Mouse (Mus musculus) heart, embryonic 15.5 days (tissue): ENCODE data around the gene Plekhg6. TPM values are rescaled to one million over a fixed set of nuclear protein-coding genes. Genes with fewer than 3 reads are reported as not detected.

ENCODE experiments used
- ATAC-seq: fragments of 200-750 bp; cut with Nextera tagmentation; replicated peaks from 2 replicates; pipeline ENCODE4 v1.8.0; 2017; ENCODE audit warnings: low read depth, moderate TSS enrichment; ENCODE audit not compliant: insufficient number of reproducible peaks, insufficient read depth, low FRiP score
- H3K27ac ChIP-seq: fragments of 300-500 bp; sonication (generic); 2 replicates; pipeline ENCODE4 v1.5.1; 2015; ENCODE audit warnings: mild to moderate bottlenecking, inconsistent platforms
- H3K27me3 ChIP-seq: fragments of 300-500 bp; sonication (generic); 2 replicates; pipeline ENCODE4 v1.6.1; 2015; ENCODE audit warnings: inconsistent platforms
- H3K36me3 ChIP-seq: fragments of 300-500 bp; sonication (generic); 2 replicates; pipeline ENCODE4 v1.6.1; 2015; ENCODE audit warnings: mild to moderate bottlenecking, inconsistent platforms
- H3K4me1 ChIP-seq: fragments of 300-500 bp; sonication (generic); replicated peaks from 2 replicates; pipeline ENCODE4 v1.6.1; 2015; ENCODE audit warnings: inconsistent platforms
- H3K4me2 ChIP-seq: fragments of 300-500 bp; sonication (generic); 2 replicates; pipeline ENCODE4 v1.6.1; 2015; ENCODE audit warnings: inconsistent platforms, mild to moderate bottlenecking, moderate library complexity
- H3K4me3 ChIP-seq: fragments of 300-500 bp; sonication (generic); 2 replicates; pipeline ENCODE4 v1.5.1; 2015; ENCODE audit warnings: mild to moderate bottlenecking, inconsistent platforms
- H3K9ac ChIP-seq: fragments of 300-500 bp; sonication (generic); 2 replicates; pipeline ENCODE4 v1.6.1; 2015; ENCODE audit warnings: mild to moderate bottlenecking, inconsistent platforms
- H3K9me3 ChIP-seq: fragments of 300-500 bp; sonication (generic); replicated peaks from 2 replicates; pipeline ENCODE4 v1.6.1; 2016; ENCODE audit warnings: inconsistent platforms
- WGBS: fragments of 180-500 bp; shearing (Covaris S2); methylation state at CpG from one replicate; pipeline ENCODE4 v1.1.7; 2015; ENCODE audit warnings: mixed read lengths; 5-methylcytosine and 5-hydroxymethylcytosine counted together
- polyA plus RNA-seq: library from polyadenylated mRNA; unstranded; fragments of >200 nt; fragmentation: Nextera tagmentation; extraction: Ambion mirVana; gene quantifications from 2 replicates; pipeline ENCODE4 v1.2.1, GENCODE M21; 2015

The Plekhg6 gene
- polyA plus RNA-seq, 1 experiment from 2014 or later, result 0.05 TPM

DNA sequence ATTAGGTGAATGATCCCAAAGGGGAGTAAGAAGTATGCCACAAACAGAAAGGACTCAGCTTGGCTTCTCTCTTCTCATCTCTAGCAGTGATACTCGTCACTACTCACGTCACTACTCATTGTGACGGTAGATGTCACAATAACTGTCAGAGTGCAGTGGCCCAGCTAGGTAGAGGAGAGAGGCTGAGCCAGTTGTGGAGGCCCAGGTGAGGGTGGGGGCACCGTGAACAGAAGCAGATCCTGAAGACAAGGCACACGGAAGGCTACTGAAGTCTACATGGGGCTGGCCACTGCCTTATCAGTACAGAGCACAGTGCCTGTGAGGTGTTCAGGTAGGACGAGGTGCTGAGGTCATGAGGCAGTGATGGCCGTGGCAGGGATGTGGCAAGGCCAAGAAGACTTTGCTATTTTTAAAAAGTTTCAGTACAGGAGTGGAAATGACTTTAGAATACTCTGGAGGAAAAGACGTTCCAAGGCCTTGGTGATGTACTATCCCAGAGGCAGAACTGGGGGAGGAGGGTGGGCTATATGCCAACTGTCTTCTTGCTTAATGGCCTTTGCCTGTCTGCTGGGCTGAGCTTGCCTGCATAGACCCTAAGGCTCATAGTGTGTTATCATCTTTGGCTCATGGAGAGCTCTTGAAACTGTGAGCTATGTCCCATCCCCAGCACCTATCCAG is 29.1 kb downstream of the Plekhg6 start:
- Histone ChIP-seq H3K9ac (0 out of 2 replicates have a peak overlapping the region, but pooled peaks have one; percentile 66), H3K9me3 (no peaks in the 10 kb centered on the region), H3K27me3 (no peaks in the 10 kb centered on the region), H3K4me2 (peak overlapping the region; percentile 94), H3K4me1 (peaks cover 72% of the 10 kb centered on the region), H3K27ac (peak overlapping the region; percentile 74; the same call in 1 of the 2 replicates), H3K4me3 (peak overlapping the region; percentile 62), H3K36me3 (no peaks in the 10 kb centered on the region)
- ATAC-seq, result no peak
- WGBS, result 50% methylated on average over 8 of the region's 8 CpGs

- Histone ChIP-seq H3K4me3 (peak overlapping the region; percentile 62), H3K9ac (peak overlapping the region; percentile 66; the same call in 1 of the 2 replicates), H3K4me1 (peaks cover 67% of the 10 kb centered on the region), H3K27me3 (no peaks in the 10 kb centered on the region), H3K4me2 (peak overlapping the region; percentile 94), H3K27ac (peak overlapping the region; percentile 74), H3K36me3 (no peaks in the 10 kb centered on the region), H3K9me3 (no peaks in the 10 kb centered on the region)
- WGBS, result 74% methylated on average over 2 of the region's 2 CpGs
- no peak for ATAC-seq
These were observed 29.6 kb downstream of the Plekhg6 start for GRCm38 (mm10) chr6:125350995-125351324.

DNA sequence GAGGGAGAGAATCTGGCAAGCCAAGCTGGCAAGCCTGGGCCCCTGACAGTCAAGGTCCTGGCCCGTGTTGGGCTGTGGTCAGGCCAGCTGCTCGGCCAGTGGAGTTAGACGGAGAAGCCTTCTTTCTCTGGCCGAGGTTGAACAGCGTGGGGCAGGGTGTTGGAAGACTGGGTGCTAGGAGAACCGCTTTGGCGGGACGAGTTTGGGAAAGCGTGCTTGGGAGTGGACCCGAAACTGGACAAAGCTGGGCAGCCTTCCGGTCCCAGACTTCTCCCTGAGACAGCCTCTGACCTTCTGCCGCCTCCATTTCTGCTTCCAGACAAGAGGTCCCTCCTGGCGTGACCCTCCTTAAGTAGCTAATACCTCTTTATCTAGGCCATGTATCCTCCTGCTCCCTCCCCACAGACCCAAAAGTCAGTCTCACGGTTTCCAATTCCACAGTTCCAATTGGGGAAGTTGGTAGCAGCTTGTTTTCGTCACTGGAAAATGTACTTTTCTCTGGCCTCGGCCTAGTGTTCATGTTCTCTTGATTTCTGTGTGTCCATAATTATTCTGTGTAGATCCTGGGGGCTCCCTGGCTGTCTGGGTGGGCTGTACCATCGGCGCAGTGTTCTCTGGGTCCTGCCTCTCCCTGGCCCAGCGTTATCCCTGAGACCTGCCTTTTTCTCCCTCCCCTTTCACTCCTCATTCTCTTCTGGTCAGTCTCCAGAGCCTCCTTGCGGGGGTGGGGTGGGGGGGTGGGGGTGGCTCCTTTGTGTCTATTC is 30.2 kb downstream of the Plekhg6 start:
- H3K4me1 ChIP-seq, result peaks cover 61% of the 10 kb centered on the region
- H3K4me2 ChIP-seq, result peak overlapping the region; percentile 94
- WGBS, result 18% methylated on average over 20 of the region's 20 CpGs
- H3K9me3 ChIP-seq, result no peaks in the 10 kb centered on the region
- H3K36me3 ChIP-seq, result no peaks in the 10 kb centered on the region
- H3K27ac ChIP-seq, result peak overlapping the region; percentile 74
- H3K27me3 ChIP-seq, result no peaks in the 10 kb centered on the region
- ATAC-seq, result 0 out of 2 replicates have a peak, but pooled peaks have one; percentile 0
- peak overlapping the region; percentile 62 for H3K4me3 ChIP-seq
- peak overlapping the region; percentile 66 for H3K9ac ChIP-seq

GRCm38 (mm10) chr6:125349575-125350230 is 30.9 kb downstream of the Plekhg6 start:
- H3K9ac ChIP-seq, result peak overlapping the region; percentile 66
- H3K36me3 ChIP-seq, result no peaks in the 10 kb centered on the region
- WGBS, result under 1% methylated on average over 27 of the region's 27 CpGs
- H3K4me2 ChIP-seq, result peak overlapping the region; percentile 94
- no peaks in the 10 kb centered on the region for H3K27me3 ChIP-seq
- peak overlapping the region; percentile 62 for H3K4me3 ChIP-seq
- H3K4me1 ChIP-seq, result peaks cover 54% of the 10 kb centered on the region
- no peaks in the 10 kb centered on the region for H3K9me3 ChIP-seq
- ATAC-seq, result peak; percentile 77
- peak overlapping the region; percentile 74 for H3K27ac ChIP-seq

DNA sequence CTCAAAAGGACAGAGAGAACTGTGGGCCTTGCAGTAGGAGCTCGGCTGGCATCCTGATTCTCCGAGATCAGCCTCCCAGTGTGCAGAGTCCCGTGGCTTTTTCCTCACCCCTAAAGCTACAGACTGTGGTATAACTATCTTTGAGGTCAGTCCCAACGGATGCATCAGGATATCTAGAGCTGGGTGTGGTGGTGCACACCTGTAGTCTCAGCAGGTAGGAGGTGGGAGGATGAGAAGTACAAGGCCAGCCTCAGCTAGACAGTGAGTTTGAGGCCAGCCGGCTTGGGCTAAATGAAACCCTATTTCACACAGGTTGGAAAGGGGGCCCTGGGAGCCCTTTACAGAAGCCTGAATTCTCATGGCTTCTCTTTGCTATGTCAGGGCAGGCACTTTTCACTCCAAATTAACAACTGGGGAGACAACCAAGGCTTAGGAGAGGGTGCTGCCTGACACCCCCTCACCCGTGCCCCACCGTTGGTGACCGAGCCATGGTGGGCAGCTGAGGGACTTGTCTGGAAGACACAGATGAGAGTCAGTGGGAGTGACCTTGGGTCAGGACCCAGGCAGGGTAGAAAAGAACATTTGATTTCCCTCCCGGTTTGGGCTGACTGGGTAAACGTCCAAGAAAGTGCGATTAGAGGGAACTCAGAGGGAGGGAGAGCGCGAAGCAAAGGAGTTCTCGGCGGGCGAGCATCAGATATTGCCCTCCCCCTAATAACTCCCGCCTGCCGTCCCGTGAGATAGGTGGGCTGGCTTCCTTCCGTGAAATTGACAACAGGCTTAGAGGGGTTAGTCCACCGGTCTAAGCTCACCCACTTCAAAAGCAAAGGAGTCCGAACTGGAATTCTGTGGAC is 31.6 kb downstream of the Plekhg6 start, which contains the start of gene Tnfrsf1a:
TSS of gene Tnfrsf1a (plus strand) at position 642 of the 854 bp plus-strand sequence.
- 10% methylated on average over 22 of the region's 22 CpGs for WGBS
- peak; percentile 11; the same call in 1 of the 2 replicates for ATAC-seq

DNA sequence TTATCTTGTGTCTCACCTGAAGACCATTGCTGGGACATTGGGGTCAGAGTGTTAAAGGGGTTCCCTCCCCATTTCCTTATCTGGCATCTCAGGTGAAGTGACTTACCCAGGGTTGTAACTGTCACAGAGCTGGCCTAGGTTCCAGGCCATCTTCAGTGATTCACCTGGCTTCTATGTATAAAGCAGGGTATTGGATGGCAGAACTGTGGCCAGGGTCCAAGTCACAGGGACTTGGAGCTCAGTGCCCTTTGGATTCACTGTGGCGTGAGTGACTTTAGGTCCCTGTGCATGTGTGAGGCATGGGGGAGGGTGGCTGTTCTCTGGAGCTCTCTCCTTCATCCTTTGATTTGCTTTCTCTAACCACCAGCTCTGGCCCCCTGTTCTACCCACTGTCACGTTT is 34.6 kb downstream of the Plekhg6 start:
- no peak overlapping the region for H3K4me3 ChIP-seq
- 56% methylated on average over 2 of the region's 2 CpGs for WGBS

More for the DNA sequence above, 31.6 kb downstream of the Plekhg6 start, which contains the start of gene Tnfrsf1a:
- Histone ChIP-seq H3K4me1 (peaks cover 47% of the 10 kb centered on the region), H3K36me3 (no peaks in the 10 kb centered on the region), H3K27ac (peak within 1 kb of the TSS; percentile 74), H3K9me3 (no peaks in the 10 kb centered on the region), H3K4me3 (peak within 1 kb of the TSS; percentile 62), H3K4me2 (peak within 1 kb of the TSS; percentile 94), H3K9ac (peak within 1 kb of the TSS; percentile 66), H3K27me3 (no peaks in the 10 kb centered on the region)

DNA sequence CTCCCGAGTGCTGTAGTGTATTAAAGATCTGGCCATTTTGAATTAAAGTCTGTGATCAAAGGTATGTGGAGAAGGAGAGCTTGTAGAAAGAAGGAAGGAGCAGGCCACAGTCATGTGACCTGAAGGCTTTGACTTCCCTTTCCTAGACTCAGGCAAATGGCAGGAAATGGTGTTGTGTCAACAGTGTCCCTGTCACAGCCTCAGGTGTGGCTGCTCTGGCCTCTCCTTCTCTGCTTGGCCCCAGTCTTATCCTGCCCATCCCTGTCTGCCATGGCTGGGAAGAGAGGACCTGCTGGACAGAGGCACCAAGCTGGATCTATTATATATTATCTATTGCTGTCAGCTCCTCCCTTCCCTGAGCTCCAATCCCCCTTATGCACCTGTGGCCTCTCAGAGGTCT is 35.0 kb downstream of the Plekhg6 start:
- Histone ChIP-seq H3K4me1 (peaks cover 22% of the 10 kb centered on the region), H3K36me3 (no peaks in the 10 kb centered on the region), H3K4me3 (no peak overlapping the region), H3K9ac (no peak overlapping the region), H3K27me3 (no peaks in the 10 kb centered on the region), H3K9me3 (no peaks in the 10 kb centered on the region), H3K27ac (no peak overlapping the region), H3K4me2 (no peak overlapping the region)
- no peak for ATAC-seq
- 51% methylated on average over 1 of the region's 1 CpGs for WGBS

More for the DNA sequence above, 34.6 kb downstream of the Plekhg6 start:
- Histone ChIP-seq H3K9ac (no peak overlapping the region), H3K4me2 (no peak overlapping the region), H3K27ac (no peak overlapping the region), H3K4me1 (peaks cover 24% of the 10 kb centered on the region), H3K27me3 (no peaks in the 10 kb centered on the region), H3K9me3 (no peaks in the 10 kb centered on the region), H3K36me3 (no peaks in the 10 kb centered on the region)
- ATAC-seq, result no peak

- no peaks in the 10 kb centered on the region for H3K36me3 ChIP-seq
- no peak for ATAC-seq
- no peak overlapping the region for H3K9ac ChIP-seq
- H3K9me3 ChIP-seq, result no peaks in the 10 kb centered on the region
- H3K27me3 ChIP-seq, result no peaks in the 10 kb centered on the region
- H3K4me1 ChIP-seq, result peaks cover 18% of the 10 kb centered on the region
- H3K27ac ChIP-seq, result no peak overlapping the region
- H3K4me2 ChIP-seq, result no peak overlapping the region
- 64% methylated on average over 4 of the region's 4 CpGs for WGBS
- no peak overlapping the region for H3K4me3 ChIP-seq
These were observed 35.7 kb downstream of the Plekhg6 start for GRCm38 (mm10) chr6:125344866-125345265.

DNA sequence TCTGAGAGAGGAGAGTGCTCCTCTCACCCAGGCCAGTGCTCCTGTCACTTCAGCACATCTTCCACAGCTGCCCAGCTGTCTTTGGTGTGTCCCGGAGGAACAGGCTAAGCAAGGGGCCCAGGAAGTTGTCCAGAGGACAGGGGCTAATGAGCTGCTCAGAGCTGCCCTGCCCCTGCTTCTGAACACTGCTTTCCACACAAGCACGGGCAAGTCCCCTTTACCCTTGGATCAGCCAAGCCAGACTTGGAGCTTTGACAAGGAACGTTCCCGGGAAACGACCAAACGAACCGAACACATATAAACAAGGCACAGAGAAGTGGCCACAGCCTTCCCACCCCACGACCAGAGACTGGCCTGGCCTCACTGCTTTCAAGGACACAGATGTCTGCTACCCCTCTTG is 36.5 kb downstream of the Plekhg6 start:
- H3K4me2 ChIP-seq, result no peak overlapping the region
- no peaks in the 10 kb centered on the region for H3K9me3 ChIP-seq
- no peak for ATAC-seq
- no peak overlapping the region for H3K9ac ChIP-seq
- WGBS, result 23% methylated on average over 8 of the region's 8 CpGs
- H3K4me3 ChIP-seq, result no peak overlapping the region
- H3K4me1 ChIP-seq, result peaks cover 16% of the 10 kb centered on the region
- H3K27me3 ChIP-seq, result no peaks in the 10 kb centered on the region
- no peak overlapping the region for H3K27ac ChIP-seq
- no peaks in the 10 kb centered on the region for H3K36me3 ChIP-seq

- H3K27me3 ChIP-seq, result no peaks in the 10 kb centered on the region
- no peak for ATAC-seq
- H3K4me2 ChIP-seq, result no peak overlapping the region
- no peaks in the 10 kb centered on the region for H3K36me3 ChIP-seq
- no peaks in the 10 kb centered on the region for H3K9me3 ChIP-seq
- H3K4me1 ChIP-seq, result peaks cover 5% of the 10 kb centered on the region
- H3K27ac ChIP-seq, result no peak overlapping the region
- H3K9ac ChIP-seq, result no peak overlapping the region
- 68% methylated on average over 3 of the region's 3 CpGs for WGBS
- H3K4me3 ChIP-seq, result no peak overlapping the region
These were observed 38.4 kb downstream of the Plekhg6 start for GRCm38 (mm10) chr6:125342198-125342597.
